Mouse (Mus musculus) embryonic facial prominence, embryonic 15.5 days (tissue): ENCODE results near the gene Cd274. TPM values are rescaled to one million over a fixed set of nuclear protein-coding genes. Genes with fewer than 3 reads are reported as not detected.
A peak's percentile ranks its signal among the peaks of the same experiment; 100 is the strongest.
"Not testable (repeated sequence)": the region's sequence is repeated elsewhere in the genome, so short reads cannot be mapped to it uniquely, and the experiment has no call there.

Source experiments
- ATAC-seq: fragments of 200-750 bp; cut with Nextera tagmentation; 2 replicates; pipeline ENCODE4 v1.8.0; 2017; ENCODE audit warnings: low read depth, moderate TSS enrichment; ENCODE audit not compliant: insufficient number of reproducible peaks, low FRiP score, low TSS enrichment
- H3K27ac ChIP-seq: fragments of 300-500 bp; sonication (generic); replicated peaks from 2 replicates; pipeline ENCODE4 v1.5.1; 2015; ENCODE audit warnings: mild to moderate bottlenecking, inconsistent platforms
- H3K27me3 ChIP-seq: fragments of 300-500 bp; sonication (generic); 2 replicates; pipeline ENCODE4 v1.6.1; 2015; ENCODE audit warnings: inconsistent platforms
- H3K36me3 ChIP-seq: fragments of 300-500 bp; sonication (generic); 2 replicates; pipeline ENCODE4 v1.6.1; 2015; ENCODE audit warnings: mild to moderate bottlenecking, inconsistent platforms
- H3K4me1 ChIP-seq: fragments of 300-500 bp; sonication (generic); 2 replicates; pipeline ENCODE4 v1.6.1; 2015; ENCODE audit warnings: inconsistent platforms
- H3K4me2 ChIP-seq: fragments of 300-500 bp; sonication (generic); replicated peaks from 2 replicates; pipeline ENCODE4 v1.6.1; 2015; ENCODE audit warnings: mild to moderate bottlenecking, inconsistent platforms
- H3K4me3 ChIP-seq: fragments of 300-500 bp; sonication (generic); replicated peaks from 2 replicates; pipeline ENCODE4 v1.5.1; 2015; ENCODE audit warnings: mild to moderate bottlenecking, inconsistent platforms
- H3K9ac ChIP-seq: fragments of 300-500 bp; sonication (generic); 2 replicates; pipeline ENCODE4 v1.6.1; 2015; ENCODE audit warnings: inconsistent platforms
- H3K9me3 ChIP-seq: fragments of 300-500 bp; sonication (generic); replicated peaks from 2 replicates; pipeline ENCODE4 v1.6.1; 2016; ENCODE audit warnings: inconsistent platforms
- WGBS: fragments of 180-500 bp; shearing (Covaris S2); methylation state at CpG from one replicate; pipeline ENCODE4 v1.1.7; 2015; 5-methylcytosine and 5-hydroxymethylcytosine counted together
- polyA plus RNA-seq: library from polyadenylated mRNA; unstranded; fragments of >200 nt; fragmentation: Nextera tagmentation; extraction: Ambion mirVana; gene quantifications from 2 replicates; pipeline ENCODE4 v1.2.1, GENCODE M21; 2015

Gene Cd274
- polyA plus RNA-seq, 1 experiment from 2014 or later, result 0.72 TPM

DNA sequence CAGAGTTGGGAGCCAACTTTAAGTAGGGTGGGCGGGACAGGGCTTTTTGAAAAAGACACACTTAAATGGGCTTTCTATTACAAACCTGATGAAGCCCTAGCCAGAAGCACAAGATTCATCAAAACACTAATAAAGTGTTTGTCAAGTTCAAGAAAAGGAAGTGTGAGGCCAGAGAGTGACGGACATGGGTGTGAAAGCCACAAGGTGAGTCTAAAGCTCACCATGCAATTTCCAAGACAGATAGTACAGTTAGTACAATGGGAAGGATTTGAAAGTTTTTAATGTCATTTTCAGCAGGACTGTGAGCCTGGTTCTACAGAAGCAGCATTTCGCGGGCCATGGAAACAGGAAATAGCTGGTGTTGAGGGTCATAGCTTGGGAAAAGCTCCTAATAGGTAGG lies 32.5 kb downstream of the Cd274 start:
- ATAC-seq, result no peak
- Histone ChIP-seq H3K9me3 (no peaks in the 10 kb centered on the region), H3K9ac (no peak overlapping the region), H3K4me2 (no peak overlapping the region), H3K4me1 (0 out of 2 replicates have a peak, but pooled peaks cover 3% of the 10 kb centered on the region), H3K4me3 (no peak overlapping the region), H3K27me3 (no peaks in the 10 kb centered on the region), H3K36me3 (no peaks in the 10 kb centered on the region), H3K27ac (no peak overlapping the region)
- 89% methylated on average over 4 of the region's 4 CpGs for WGBS

DNA sequence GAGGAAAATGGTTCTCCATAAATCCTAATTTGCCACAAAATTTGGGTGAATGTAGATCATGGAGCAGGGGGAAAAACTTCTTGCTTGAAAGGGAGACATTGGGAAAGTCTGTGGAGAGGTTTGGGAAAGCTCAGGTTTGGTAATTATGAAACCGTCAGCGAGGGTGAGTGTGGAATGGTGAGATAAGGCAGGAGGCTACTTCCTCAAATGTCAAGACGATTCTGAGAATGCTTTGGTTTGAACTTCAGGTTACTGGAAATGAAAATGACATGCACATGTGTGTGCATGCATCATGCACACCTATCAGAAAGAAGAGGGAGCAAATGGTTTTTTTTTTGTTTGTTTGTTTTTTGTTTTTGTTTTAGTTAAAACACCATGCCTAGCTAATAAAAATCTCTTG lies 33.2 kb downstream of the Cd274 start:
- H3K27me3 ChIP-seq, result no peaks in the 10 kb centered on the region
- no peaks in the 10 kb centered on the region for H3K9me3 ChIP-seq
- 87% methylated on average over 3 of the region's 3 CpGs for WGBS
- no peak overlapping the region for H3K4me3 ChIP-seq
- H3K9ac ChIP-seq, result no peak overlapping the region
- ATAC-seq, result no peak
- H3K4me1 ChIP-seq, result 0 out of 2 replicates have a peak, but pooled peaks cover 5% of the 10 kb centered on the region
- no peak overlapping the region for H3K27ac ChIP-seq
- H3K36me3 ChIP-seq, result no peaks in the 10 kb centered on the region
- H3K4me2 ChIP-seq, result no peak overlapping the region

DNA sequence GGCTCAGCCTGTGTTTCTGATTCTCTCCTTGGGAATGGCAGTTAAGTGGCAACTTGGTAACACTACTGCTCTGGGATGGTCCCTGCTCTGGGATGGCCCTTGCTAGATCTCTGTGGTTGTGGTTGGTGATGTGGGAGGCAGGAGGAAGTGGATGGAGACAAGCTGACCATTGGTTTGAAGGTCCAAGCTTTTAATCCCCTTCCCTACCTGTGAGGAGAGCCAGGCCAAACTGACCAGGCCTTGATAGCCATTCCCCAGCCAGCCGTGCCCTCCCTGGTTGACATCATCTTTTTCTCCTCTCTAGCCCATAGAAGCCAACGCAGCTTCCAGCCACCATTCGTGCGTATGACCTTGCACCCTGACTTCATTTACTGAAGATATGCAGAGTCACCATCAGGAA lies 35.4 kb downstream of the Cd274 start:
- no peak for ATAC-seq
- Histone ChIP-seq H3K27me3 (no peaks in the 10 kb centered on the region), H3K4me2 (no peak overlapping the region), H3K4me3 (no peak overlapping the region), H3K9me3 (no peaks in the 10 kb centered on the region), H3K9ac (no peak overlapping the region), H3K27ac (no peak overlapping the region), H3K4me1 (0 out of 2 replicates have a peak, but pooled peaks cover 17% of the 10 kb centered on the region), H3K36me3 (no peaks in the 10 kb centered on the region)
- 84% methylated on average over 4 of the region's 4 CpGs for WGBS

DNA sequence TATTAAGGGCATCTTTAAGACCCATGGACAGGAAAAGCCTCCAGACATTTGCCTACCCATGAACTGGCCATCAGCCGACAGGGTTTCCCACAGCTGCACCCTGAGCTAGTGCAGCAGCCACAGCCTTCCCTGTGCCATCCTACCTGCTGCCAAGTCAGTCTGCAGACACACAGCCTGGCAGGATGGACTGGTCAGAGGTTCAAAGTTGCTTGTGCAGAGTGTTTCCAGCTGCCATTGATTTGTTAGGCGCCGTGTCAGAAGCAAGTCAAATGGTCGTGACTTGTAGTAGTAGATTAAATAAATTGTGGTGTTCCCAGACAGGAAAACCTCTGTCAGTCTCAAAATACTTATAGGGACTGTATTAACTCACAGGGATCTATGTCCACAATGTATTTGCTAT lies 36.0 kb downstream of the Cd274 start:
- no peaks in the 10 kb centered on the region for H3K36me3 ChIP-seq
- H3K4me1 ChIP-seq, result 0 out of 2 replicates have a peak, but pooled peaks cover 18% of the 10 kb centered on the region
- ATAC-seq, result no peak
- H3K27ac ChIP-seq, result no peak overlapping the region
- WGBS, result 67% methylated on average over 4 of the region's 4 CpGs
- H3K4me3 ChIP-seq, result no peak overlapping the region
- H3K9me3 ChIP-seq, result no peaks in the 10 kb centered on the region
- H3K9ac ChIP-seq, result no peak overlapping the region
- no peaks in the 10 kb centered on the region for H3K27me3 ChIP-seq
- no peak overlapping the region for H3K4me2 ChIP-seq

DNA sequence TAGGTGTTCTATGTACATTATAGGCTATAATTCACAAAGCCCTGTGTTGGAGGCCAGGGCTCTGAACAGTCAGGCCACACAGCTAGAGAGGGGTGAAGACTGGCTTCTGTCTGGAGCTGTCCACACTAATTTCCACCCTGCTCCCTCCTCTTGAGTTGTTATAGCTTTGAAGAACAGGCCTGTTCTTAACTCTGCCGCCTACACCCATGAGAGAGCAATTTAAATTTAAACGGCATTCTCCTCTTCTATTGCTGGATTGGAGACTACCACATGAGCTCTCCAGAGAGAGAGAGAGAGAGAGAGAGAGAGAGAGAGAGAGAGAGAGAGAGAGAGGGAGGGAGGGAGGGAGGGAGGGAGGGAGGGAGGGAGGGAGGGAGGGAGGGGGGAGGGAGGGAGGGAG lies 38.1 kb downstream of the Cd274 start:
- H3K27me3 ChIP-seq, result no peaks in the 10 kb centered on the region
- no peak overlapping the region for H3K4me2 ChIP-seq
- no peak overlapping the region for H3K27ac ChIP-seq
- H3K4me1 ChIP-seq, result 0 out of 2 replicates have a peak, but pooled peaks cover 21% of the 10 kb centered on the region
- no peak for ATAC-seq
- no peak overlapping the region for H3K4me3 ChIP-seq
- no peak overlapping the region for H3K9ac ChIP-seq
- H3K36me3 ChIP-seq, result no peaks in the 10 kb centered on the region
- 40% methylated on average over 2 of the region's 2 CpGs for WGBS
- no peaks in the 10 kb centered on the region for H3K9me3 ChIP-seq

DNA sequence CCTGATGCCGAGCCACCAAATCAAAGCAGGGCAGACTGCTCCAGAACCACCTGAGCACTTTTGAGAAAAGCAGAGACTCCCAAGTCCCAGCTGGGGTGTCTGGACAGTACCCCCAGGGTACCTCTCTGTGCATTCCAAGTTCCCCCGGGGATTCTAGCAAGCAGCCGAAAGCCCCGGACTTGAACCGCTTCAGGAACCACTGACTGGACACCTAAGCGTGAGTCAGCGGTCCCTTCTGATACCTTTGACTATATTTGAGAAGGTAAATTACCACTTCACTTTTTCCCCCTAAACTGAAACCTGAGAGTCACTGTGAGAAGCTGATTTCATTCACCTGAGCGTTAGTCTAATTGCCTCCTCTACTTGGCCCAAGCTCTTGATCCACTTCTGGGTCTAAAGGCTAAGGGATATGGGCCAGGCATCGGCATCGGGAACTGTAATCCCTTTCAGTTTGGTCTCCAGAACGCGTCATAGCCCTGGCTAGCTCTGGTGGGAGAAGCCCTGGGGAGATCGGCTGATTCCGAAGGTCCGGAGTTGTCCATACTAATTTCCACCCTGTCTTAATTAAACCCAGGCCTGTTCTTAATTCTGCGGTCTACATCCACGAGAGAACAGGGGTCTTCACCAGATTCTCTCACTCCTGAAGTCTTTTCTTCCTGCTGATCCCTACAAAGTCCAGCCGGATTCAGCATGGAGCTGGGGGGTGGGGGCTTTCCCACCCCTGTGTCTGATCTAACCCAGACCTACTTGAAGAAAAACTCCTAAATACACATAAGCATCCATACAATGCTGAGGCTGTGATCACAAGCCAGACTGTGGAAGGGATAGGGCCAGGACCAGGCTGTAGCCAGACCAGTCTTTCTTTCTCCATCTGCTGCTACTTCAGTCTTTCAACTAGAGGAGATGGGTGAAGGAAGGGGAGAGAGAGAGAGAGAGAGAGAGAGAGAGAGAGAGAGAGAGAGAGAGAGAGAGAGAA lies 39.1 kb downstream of the Cd274 start:
- 41% methylated on average over 18 of the region's 18 CpGs for WGBS
- Histone ChIP-seq H3K4me2 (peak overlapping the region; percentile 4; the same call in 1 of the 2 replicates), H3K4me3 (no peak overlapping the region)

DNA sequence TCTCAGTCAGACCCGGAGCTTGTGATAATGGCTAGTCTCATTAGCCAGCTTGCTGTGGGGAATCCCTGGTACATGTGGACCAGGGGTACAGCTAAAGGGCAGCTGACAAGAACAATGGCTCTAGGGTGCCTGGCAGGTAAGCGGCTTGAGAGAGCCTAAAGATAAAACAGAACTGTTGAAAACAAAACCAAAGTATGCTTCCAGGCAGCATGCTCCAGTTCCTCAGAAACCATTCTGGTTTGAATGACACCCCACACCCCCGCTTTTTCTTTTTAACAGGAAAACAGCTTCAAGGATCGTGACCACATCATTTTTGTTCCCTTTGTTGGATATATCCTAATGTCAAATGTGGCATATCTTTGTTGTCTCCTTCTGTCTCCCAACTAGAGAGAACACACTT lies 43.4 kb downstream of the Cd274 start, which contains the start of gene Pdcd1lg2:
Gene Pdcd1lg2 (plus strand): TSS at position 301 of the 400 bp plus-strand sequence.
- Histone ChIP-seq H3K9ac (no peak within 1 kb of the TSS), H3K36me3 (no peaks in the 10 kb centered on the region), H3K4me1 (peaks cover 23% of the 10 kb centered on the region; the same call in 1 of the 2 replicates), H3K9me3 (no peaks in the 10 kb centered on the region), H3K27ac (no peak within 1 kb of the TSS), H3K4me2 (no peak within 1 kb of the TSS), H3K27me3 (no peaks in the 10 kb centered on the region), H3K4me3 (no peak within 1 kb of the TSS)
- WGBS, result 75% methylated on average over 4 of the region's 4 CpGs
- ATAC-seq, result no peak

More for the DNA sequence above, 39.1 kb downstream of the Cd274 start:
- no peak overlapping the region for H3K9ac ChIP-seq
- H3K9me3 ChIP-seq, result no peaks in the 10 kb centered on the region
- 0 out of 2 replicates have a peak overlapping the region, but pooled peaks have one; percentile 19 for H3K27ac ChIP-seq
- no peaks in the 10 kb centered on the region for H3K36me3 ChIP-seq
- peak; percentile 52; the same call in 1 of the 2 replicates for ATAC-seq
- H3K4me1 ChIP-seq, result 0 out of 2 replicates have a peak, but pooled peaks cover 21% of the 10 kb centered on the region
- H3K27me3 ChIP-seq, result no peaks in the 10 kb centered on the region

DNA sequence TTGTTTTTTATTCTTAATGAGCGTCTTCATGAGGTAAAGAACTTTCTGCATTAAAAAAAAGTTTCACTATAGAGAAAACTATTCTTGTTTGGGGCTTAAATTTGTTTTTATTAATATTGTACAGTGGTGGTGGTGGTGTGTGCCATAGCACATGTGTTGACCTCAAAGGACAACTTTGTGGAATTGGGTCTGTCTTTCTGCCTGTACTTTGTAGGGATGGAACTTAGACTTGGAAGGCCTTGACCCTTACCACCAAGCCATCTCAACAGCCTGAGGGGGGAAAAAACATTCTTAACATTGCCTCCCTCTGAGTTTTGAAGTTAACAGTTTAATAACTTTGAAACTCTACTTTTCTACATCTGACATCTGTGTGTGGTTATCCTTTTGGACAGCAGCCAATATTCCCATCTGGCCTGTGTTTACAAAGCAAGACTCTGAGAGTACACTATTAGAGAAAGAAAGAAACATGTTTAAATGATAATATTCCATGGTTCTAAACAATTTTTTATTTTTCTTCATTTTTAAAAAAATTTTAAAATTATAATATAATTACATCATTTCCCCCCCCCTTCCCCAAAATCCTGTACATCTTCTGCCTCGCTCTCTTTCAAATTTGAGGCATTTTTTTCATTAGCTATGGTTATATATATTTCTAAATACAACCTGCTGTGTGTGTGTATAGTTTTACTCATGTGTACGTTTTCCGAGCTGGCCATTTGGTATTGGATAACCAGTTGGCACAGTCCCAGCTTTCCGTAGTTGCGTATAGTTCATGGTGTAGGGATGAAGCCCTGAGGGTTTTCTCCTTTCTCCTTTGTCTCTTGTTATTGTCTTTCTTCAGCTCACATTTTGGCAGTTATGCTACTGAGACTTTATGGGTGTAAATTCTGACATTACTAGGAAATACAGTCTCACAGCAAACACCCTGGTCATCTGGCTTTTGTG lies 45.5 kb downstream of the Cd274 start:
- no peaks in the 10 kb centered on the region for H3K27me3 ChIP-seq
- no peak overlapping the region for H3K9ac ChIP-seq
- no peak overlapping the region for H3K4me3 ChIP-seq
- H3K9me3 ChIP-seq, result no peaks in the 10 kb centered on the region
- peak overlapping the region; percentile 92 for H3K27ac ChIP-seq
- H3K36me3 ChIP-seq, result no peaks in the 10 kb centered on the region
- H3K4me2 ChIP-seq, result no peak overlapping the region
- WGBS, result 17% methylated on average over 6 of the region's 6 CpGs
- H3K4me1 ChIP-seq, result peaks cover 12% of the 10 kb centered on the region; the same call in 1 of the 2 replicates
- peak; percentile 93 for ATAC-seq

DNA sequence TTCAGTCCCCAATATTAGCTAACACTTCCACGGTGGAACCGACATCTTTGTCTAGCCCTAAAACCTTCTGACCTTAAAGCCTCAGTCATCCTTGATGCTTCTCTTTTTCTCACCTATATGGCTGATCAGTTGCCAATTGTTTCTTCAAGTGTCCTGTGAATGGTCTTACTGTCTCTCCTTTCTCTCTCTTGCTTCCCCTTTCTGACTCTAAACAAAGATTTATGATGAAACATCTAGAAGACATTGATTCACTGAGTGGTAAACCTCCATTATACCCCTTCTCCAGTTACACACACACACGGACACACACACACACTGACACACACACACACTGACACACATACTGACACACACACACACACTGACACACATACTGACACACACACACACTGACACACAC lies 47.3 kb downstream of the Cd274 start:
- Histone ChIP-seq H3K4me3 (no peak overlapping the region), H3K27ac (no peak overlapping the region), H3K27me3 (no peaks in the 10 kb centered on the region), H3K9ac (no peak overlapping the region), H3K4me1 (peaks cover 7% of the 10 kb centered on the region; the same call in 1 of the 2 replicates), H3K4me2 (no peak overlapping the region), H3K9me3 (no peaks in the 10 kb centered on the region), H3K36me3 (no peaks in the 10 kb centered on the region)
- no peak for ATAC-seq
- WGBS, result 81% methylated on average over 3 of the region's 3 CpGs

DNA sequence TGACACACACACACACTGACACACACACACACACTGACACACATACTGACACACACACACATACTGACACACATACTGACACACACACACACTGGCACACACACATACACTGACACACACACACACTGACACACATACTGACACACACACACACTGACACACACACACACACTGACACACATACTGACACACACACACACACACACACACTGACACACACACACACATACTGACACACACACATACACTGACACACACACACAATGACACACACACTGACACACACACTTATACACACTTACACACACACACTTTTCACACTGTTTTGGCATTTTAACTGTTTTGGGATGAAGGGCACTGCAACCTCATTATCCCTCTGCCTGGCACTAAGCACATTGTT lies 47.7 kb downstream of the Cd274 start:
- H3K9ac ChIP-seq, H3K36me3 ChIP-seq, H3K4me1 ChIP-seq, H3K4me2 ChIP-seq, H3K4me3 ChIP-seq, ATAC-seq, H3K27me3 ChIP-seq, H3K9me3 ChIP-seq, H3K27ac ChIP-seq: not testable (repeated sequence)
